Mouse (Mus musculus) embryonic fibroblast, embryonic 13.5 days (primary cell): ENCODE results near the gene Nr5a2.

Experiments
- CTCF ChIP-seq: IDR thresholded peaks from 2 replicates; pipeline ENCODE4 v1.5.1; 2011; ENCODE audit warnings: mild to moderate bottlenecking, control low read depth, low read length, moderate library complexity, borderline replicate concordance; ENCODE audit not compliant: insufficient read depth
- POLR2A ChIP-seq: IDR thresholded peaks from 2 replicates; pipeline ENCODE4 v1.6.1; 2011; ENCODE audit warnings: low read depth, mild to moderate bottlenecking, control low read depth, low read length, moderate library complexity

- no peak for TF ChIP-seq POLR2A
- TF ChIP-seq CTCF = no peak
Measured at GRCm38 (mm10) chr1:136896351-136896750, 63.9 kb downstream of the Nr5a2 start.
